Comparison of ENCODE assay signal across 20 mouse cellular contexts in the genomic region with DNA sequence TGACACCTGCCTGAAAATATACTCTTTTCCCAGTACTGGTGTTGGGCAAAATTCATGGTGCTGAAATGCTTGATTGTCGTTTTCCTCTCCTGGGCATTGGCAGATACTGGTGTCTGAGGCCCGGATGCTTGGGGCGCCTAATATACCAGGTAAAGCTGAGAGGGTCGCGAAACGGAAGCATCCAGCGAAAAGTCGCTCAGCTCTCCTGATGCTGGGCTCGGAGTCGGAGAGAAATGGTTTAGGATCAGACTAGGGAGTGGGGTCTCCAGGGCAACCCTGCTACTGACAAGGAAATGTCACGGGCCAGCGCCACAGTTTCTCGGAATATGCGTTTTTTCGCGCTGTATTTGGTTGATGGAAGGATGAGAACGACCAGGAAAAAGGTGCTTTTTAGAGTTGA. TPM values are rescaled to one million over a fixed set of nuclear protein-coding genes. Genes with fewer than 3 reads are reported as not detected.
"Had no signal": no experiment of that assay in that cellular context is flagged by ENCODE, and none has a peak within 500 bp of the region (broad histone marks: within the 10 kb centered on the region; RNA-seq: fewer than 3 reads in every experiment).

No protein-coding gene starts in this region.

- H3K4me2 ChIP-seq: limb, embryonic 15.5 days; liver, embryonic 12.5 days; lung, embryonic 14.5 days; midbrain, embryonic 12.5 days had no signal

- DNase-seq: kidney, adult 2 months; kidney, postnatal 25 days; layer of hippocampus, adult 9-11 months; lung, embryonic 14.5 days; lung, postnatal 10 days; lung, postnatal 4 days; right cerebral cortex, adult 18-20 months; right cerebral cortex, postnatal 25 days; thymus, postnatal 4 days had no signal

- H3K36me3 ChIP-seq: limb, embryonic 15.5 days; liver, embryonic 12.5 days; midbrain, embryonic 12.5 days had no signal

- H3K4me3 ChIP-seq: limb, embryonic 15.5 days; liver, embryonic 12.5 days; myocyte had no signal

- H3K9ac ChIP-seq: limb, embryonic 15.5 days; liver, embryonic 12.5 days; lung, embryonic 14.5 days; midbrain, embryonic 12.5 days had no signal

- ATAC-seq: intestine, embryonic 16.5 days; liver, embryonic 12.5 days had no signal

- H3K27ac ChIP-seq: limb, embryonic 15.5 days; liver, embryonic 12.5 days; midbrain, embryonic 12.5 days; stomach, postnatal 0 days had no signal

- H3K9me3 ChIP-seq: limb, embryonic 15.5 days; liver, embryonic 12.5 days; midbrain, embryonic 12.5 days had no signal

RNA-seq across cellular contexts. Expression of a gene that starts 1.5 kb away (rescaled TPM):
- total RNA-seq: layer of hippocampus, adult 18-20 months; megakaryocyte, adult 5-6 weeks had no signal
- polyA plus RNA-seq: intestine, embryonic 16.5 days; kidney, adult 2 months; kidney, embryonic 16.5 days; limb, embryonic 15.5 days; liver, embryonic 12.5 days; liver, embryonic 16.5 days; lung, embryonic 14.5 days; myocyte; neural tube, embryonic 14.5 days; stomach, postnatal 0 days had no signal
